Mouse (Mus musculus) mouse embryonic stem cell (cell line): ENCODE measurements around the gene Slc38a2.

Experiments used
- in situ Hi-C, 2 experiments: fragments of 300-500 bp; cut with MboI; formaldehyde crosslinking; loops; 1 replicate in 1 of 2; 3 replicates in 1 of 2; pipeline ENCODE4 v1.14.3; 2019 to 2020; ENCODE audit warnings: low sequenced_read_pairs in 2 of 2, low pct_unique_long_range_greater_than_20kb in 1 of 2, mixed read lengths in 1 of 2; ENCODE audit not compliant: unreplicated experiment in 1 of 2

Slc38a2 gene

DNA sequence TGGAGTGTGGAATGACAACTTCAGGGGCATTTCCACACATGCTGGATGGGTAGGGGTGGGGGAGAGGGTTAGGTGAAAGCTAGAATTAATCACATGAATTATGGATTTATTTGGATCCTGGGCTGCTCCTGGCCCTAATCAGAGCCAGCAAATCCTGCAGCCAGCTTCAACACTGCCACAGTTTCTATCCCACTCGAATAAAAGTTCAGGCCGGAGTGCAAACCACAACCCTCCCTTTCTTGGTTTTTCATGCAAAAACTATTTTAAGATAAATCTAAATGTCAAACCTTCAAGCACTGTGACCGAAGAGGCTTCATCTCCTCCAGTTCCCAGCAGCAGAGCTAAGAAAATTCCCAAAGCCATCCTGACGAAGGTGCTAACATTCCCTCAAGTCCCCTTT lies 28.8 kb upstream of the Slc38a2 start:
- in situ Hi-C loops: no loop called here

DNA sequence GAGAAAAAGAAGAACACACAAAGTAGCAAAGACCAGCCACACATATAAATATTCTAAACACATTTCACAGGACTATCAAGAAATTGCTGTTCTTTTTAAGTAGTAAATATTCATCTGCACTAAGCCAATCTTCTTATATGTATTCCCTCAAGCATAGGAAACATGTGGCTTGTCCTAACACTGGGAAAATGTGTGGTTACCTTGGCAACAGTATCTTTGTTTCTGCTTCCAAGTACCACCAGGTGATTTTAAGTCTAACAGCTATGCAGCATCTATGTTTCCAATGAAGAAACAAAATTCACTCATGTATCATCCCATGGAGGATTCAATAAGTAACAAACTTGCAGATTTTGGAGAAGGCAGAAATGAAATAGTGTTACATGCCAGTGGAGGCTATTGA lies 25.0 kb upstream of the Slc38a2 start:
- in situ Hi-C loops: no loop called here

- in situ Hi-C loops: no loop called here
Observed at GRCm38 (mm10) chr15:96722228-96722627, 22.7 kb upstream of the Slc38a2 start.

DNA sequence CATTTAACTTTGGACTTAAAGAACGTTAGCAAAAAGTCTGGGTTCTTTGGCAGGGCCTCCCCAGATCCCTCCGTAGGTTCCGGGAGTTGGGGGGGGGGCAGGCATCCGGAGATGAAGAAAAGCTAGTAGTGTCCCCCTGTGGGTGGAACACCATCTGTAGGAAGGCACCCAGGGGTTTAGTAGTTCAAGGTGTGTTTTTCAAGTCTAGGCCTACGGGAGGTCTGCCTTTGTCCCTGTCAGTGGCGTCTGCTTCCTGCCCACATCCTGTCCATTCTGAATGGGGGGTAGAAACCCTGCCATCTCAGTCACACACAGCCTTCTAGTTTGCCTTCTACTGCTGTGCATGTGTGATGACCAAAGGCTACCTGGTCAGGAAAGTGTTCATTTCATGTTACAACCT lies 20.6 kb upstream of the Slc38a2 start:
- in situ Hi-C loops: no loop called here

DNA sequence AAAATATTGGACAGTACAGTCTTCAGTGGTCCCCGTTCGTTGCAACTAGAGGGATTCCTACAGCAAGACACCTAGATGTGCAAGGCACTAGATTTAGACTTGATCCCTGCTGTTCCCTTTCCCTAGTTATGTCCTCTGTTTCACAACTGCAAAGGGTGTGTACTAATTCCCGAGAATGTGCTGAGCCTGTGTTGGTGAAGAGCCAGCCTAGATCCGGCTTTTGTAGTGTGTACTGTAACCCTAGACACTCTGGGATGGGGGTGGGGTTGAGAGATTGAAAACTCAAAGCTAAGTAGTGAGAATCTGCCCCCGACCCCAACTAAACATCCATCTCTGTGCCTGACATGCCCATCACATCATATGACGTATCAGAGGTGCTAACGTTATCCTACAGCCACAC lies 18.9 kb upstream of the Slc38a2 start:
- in situ Hi-C loops: no loop called here

DNA sequence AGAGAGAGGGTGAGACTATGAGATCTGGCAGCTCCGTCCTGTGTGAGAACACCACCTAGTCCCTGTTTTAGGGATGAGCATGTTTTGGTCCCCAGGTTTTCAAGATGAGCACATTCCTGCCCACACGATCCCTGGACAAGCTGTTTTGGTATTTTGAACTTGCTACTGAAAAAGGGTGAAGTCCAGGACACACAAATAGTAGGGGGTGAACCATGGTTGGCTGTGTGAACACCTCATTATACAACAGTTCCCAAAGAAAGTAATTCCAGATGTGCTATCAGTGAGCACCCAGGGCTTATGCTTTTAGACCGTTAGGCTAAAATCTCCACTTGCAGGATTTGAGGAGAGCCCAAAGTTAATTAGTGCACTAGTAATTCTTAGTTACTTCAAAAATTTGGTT lies 17.7 kb upstream of the Slc38a2 start:
- in situ Hi-C loops: no loop called here

GRCm38 (mm10) chr15:96716371-96716770 lies 16.8 kb upstream of the Slc38a2 start:
- in situ Hi-C loops: no loop called here

DNA sequence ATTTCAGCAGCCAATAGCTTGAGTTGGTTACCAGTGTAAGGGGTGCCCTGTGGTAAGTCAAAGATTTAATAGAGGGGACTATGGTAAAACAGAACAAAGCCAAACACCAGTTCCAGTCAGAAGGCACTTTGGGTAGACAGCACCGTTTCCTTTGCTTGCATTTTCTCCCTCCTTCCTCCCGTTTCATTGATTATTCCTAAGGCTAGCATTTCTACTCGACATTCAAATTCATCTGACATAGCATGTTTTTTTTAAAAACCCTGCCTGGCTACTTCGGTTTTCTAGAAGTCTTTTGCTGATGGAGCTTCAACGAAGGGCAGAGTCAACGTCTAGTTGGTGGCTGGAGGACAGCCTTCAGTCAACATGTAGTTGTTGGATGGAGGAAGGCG lies 16.2 kb upstream of the Slc38a2 start:
- in situ Hi-C loops: no loop called here

- in situ Hi-C loops: no loop called here
Observed at GRCm38 (mm10) chr15:96715079-96715691, 15.7 kb upstream of the Slc38a2 start.

GRCm38 (mm10) chr15:96714676-96715016 lies 15.1 kb upstream of the Slc38a2 start:
- in situ Hi-C loops: no loop called here

GRCm38 (mm10) chr15:96713758-96714675 lies 14.5 kb upstream of the Slc38a2 start:
- in situ Hi-C loops: no loop called here

- in situ Hi-C loops: no loop called here
Observed at GRCm38 (mm10) chr15:96712338-96712737, 12.8 kb upstream of the Slc38a2 start.

DNA sequence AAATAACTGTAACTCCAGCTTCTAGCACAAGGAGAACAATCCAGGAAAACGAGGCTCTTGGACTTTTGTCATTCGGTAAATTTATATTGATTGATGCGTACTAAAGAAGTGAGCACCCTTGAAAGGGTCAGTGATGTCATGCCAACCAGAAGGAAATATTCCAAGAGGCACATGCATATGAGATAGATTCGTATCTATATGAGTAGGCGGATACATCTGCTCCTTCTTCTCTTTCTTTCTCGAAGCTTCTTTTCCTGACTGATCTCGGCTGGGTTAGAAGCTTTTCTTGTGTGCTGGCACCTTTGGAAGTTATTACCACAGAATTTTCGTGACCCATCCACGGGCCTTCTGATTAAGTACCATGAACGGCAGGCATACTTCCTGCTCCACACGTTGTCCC lies 12.1 kb upstream of the Slc38a2 start:
- in situ Hi-C loops: no loop called here

DNA sequence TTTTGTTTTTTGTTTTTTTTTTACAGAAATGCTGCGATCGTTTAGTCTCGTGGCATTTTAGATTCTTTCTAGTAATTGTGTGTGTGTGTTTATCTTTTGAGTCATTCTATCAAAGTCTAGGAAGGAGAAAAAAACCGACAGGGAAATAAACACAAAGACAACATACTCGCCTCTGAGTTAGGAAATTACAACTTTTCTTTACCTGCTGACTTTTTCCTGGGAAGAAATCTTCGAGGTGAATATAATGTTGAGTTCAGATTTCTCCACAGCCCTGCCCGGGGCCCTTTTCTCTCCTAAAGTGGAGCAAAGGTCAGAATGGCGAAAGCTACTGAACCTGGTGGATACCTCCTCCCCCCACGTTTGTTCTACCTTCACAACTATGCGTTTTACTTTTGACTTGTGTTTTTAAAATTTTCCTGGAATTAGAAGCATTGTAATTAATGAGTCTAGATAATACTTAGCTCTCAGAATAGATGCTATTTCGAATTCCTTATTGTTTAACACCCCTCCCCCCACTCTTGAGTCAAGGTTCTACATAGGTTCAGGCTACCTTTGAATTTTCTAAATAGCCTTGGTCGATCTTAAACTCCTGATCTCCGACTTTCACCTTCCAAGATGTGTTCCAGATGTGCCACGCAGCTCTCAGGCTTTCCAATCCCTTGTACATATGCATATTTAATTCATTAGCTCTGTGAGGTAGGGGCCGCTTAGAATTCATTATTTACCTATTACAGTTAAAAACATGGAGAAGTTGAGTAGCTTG lies 11.0 kb upstream of the Slc38a2 start:
- in situ Hi-C loops: no loop called here

GRCm38 (mm10) chr15:96709491-96710351 lies 10.2 kb upstream of the Slc38a2 start:
- in situ Hi-C loops: no loop called here

- in situ Hi-C loops: no loop called here
Observed at GRCm38 (mm10) chr15:96708976-96709490, 9.5 kb upstream of the Slc38a2 start.

GRCm38 (mm10) chr15:96708428-96708827 lies 8.9 kb upstream of the Slc38a2 start:
- in situ Hi-C loops: no loop called here

DNA sequence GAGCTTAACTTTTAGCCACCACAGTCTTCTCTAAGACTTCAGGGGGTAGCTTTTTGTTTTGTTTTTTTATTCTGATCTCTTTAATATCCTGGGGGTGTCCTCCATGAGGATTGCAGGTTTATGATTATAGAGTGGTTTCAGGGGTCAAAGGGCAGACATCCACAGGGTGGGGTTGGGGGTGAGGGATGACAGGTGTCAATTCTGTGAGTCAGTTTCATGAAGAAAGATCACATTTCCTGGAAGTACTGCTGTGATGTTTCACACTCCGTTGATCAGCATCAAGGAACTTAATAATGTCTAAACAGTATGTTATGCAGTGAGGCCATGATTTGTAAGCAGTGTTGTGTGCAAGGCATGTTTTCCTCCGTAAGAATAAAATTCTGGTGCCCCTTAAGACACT lies 8.4 kb upstream of the Slc38a2 start:
- in situ Hi-C loops: no loop called here
